Mouse (Mus musculus) left cerebral cortex, postnatal 4 days (tissue): ENCODE measurements around the gene Clmn. TPM values are rescaled to one million over a fixed set of nuclear protein-coding genes. Genes with fewer than 3 reads are reported as not detected.

Experiments used
- DNase-seq: peaks from one replicate; pipeline ENCODE4 v3.0.0-alpha.2; 2022
- intact Hi-C: fragments of 180-260 bp; cut with DNase I; formaldehyde crosslinking; loops from one replicate; pipeline ENCODE4 v1.15.1; 2025
- total RNA-seq, 2 experiments: library from RNA; stranded (reverse); gene quantifications; 2 replicates each; pipeline ENCODE4 v1.2.3; 2021

Clmn gene
- total RNA-seq = 10 to 100 TPM in 1 of 2 experiments, 1 to 10 TPM in 1; 8.3 to 10.1 TPM

DNA sequence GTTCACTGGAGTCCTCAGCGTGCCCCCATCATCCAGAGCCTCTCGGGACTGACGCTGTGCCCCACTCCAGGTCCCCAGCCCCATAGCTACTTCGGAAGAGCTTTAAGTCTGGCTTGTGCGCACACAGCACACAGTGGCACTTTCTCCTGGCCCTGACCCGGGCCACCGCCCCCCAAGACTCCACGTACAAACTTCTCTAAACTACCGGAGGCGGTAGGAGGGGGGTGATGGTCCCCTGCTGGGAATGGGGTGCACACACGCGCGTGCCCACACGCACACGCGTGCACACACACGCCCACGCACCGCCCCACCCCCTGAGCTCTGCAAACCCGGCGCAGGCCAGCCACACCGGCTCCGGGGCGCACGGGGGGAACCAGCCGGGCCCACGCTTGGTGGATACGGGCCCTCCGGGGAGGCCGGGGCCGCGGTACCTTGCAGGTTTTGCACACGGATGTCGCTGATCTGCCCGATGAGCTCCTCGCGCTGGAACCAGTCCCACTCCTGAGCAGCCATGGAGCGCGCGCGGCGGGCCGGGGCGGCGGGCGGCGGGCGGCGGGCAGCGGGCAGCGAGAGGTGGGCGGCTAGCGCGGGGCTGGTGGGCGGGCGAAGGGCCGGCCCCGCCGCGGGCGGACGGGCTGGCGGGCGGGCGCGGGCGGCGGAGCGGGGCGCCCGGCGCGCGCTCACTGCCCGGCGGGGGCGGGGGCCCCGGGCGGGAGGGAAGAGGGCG, at the start of gene Clmn:
Clmn (minus strand) TSS at position 638 of the 727 bp plus-strand sequence.
- intact Hi-C loops = no loop called here
- DNase-seq = peak; percentile 44

DNA sequence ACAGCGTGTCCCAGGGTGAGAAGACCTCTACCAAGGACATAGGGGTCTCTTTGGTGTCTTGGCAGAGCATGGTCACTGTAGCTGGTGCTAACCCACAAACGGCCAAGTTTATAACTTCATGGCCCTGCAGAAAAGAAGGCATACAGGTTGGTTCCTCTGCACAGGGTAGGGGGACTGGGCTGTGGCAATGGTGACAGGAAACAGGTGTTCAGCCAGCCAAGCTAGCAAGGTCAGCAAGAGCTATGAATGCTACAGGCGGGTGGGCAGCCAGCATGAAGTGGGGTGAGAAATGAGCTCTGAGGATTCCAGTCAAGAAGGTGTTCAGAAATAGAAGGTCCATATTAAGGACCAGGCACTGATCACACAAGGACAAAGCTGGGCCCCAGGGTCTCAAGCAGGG, 48.1 kb upstream of the Clmn start:
- intact Hi-C loops = no loop called here
- DNase-seq = no peak

DNA sequence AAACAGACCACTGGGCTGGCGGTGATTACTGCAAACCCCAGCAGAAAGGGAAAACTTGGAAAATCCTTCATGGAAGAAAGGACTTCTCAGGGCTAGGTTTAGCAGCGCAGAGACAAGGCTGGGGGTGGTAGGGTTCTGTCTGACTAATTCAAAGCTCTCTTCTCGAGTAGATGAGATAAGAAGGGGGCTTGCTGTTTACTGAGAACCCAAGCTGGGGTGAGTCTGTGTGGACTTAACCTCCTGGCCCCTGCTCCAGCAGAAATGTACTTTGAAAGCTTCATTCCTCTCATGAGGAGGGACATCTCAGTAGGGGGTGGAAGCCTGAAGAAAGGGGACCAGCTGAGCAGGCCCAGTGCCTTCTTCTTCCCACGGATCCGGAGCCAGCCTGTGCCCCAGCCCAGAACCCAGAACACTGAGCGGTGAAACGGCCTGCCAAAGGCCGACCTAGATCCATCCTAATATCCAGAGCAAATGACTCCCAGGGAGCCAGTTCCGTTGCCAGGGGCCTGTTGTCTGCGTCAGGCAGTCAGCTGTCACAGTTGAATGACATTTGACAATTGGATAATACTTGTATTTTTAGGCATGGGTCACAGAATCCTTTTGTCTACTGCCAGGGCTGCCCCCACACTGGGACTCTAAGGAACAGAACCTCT, 47.5 kb upstream of the Clmn start:
- DNase-seq = peak; percentile 42
- intact Hi-C loops = no loop called here

DNA sequence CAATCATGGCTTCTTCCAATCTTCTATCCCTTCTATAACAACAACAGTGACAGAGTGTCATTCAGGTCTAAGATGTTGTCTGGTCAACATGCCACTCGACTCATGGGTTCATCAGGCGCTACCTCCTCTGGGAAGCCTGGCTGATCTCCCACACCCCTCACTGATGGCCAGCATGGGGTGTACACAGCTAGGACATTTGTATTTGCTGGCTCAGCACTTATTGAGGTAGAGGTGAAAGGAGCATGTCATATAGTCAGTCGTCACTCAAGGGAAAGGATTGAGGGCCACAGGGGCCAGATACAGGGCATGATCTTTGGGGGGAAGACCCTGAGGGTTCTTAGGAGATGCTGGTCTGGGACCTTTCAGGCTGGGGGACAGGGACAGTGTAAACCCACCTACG, 44.9 kb upstream of the Clmn start:
- intact Hi-C loops = no loop called here

DNA sequence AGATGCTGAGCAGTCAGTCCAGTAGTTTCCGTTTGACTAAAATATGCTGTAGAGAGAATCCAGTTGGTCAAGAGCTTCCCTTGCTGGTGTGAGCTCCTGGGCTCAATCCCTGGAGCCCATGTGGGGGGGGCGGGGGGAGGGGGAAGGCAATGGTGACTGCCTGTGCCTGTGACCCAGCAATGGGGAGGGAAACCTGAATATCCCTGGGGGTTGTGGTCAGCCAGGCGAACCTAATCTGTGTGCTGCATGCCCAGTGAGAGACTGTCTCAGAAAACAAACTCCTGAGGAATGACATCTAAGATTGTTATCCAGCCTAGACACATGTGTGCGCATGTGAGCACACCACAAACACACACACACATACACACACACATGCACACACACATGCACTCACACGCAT, 44.1 kb upstream of the Clmn start:
- intact Hi-C loops = no loop called here
- DNase-seq = no peak

More for the DNA sequence above, 44.9 kb upstream of the Clmn start:
- DNase-seq = no peak

DNA sequence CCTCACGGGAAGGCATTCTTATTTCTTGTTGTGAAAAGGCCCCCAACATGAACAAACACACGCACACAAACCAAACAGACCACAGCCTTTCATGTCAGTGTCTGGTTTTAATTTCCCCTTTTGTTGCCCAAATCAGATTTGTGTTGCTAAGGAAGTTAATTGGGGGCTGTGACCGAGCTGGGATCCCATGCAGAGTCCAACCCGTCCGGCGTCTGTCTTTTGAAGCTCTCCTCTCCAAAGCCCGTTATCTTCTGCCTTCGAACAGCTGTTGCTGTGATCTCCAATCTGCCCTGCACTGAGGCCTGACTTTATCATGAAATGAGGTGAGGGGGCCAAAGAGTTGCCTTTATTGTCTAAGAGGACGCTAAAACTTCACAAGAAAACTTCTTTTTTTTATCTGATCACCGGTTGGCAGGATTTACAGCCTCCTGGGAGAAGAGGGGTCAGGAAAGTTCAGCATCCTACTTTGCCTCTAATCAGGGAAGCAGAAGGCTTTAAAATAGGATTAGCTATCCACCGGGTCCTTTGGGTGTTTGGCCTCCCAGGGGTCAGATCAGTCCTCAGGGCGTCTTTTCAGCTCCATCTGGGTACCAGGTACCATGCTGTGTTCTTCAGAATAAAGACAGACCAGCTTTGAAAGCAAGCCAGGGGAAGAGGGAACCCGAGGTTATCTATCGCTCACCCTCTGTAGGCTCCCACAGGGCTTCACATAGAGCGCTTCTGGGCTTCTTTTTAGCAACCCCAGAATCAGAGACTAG, 43.3 kb upstream of the Clmn start:
- no peak for DNase-seq
- intact Hi-C loops = no loop called here

DNA sequence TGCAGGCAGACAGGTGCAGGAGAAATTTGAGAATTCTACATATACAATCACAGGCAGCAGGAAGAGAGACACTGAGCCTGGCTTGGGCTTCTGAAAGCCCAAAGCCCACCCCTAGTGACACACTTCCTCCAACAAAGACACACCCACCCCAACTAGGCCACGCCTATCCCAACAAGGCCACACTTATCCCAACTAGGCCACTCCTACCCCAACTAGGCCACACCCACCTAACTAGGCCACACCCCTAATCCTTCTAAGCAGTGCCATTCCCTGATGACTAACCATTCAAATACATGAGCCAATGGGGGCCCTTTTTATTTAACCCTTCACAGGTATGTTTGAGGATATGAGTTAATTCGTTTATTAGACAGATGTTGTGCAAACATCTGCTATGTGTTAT, 42.3 kb upstream of the Clmn start:
- DNase-seq = no peak
- intact Hi-C loops = no loop called here

DNA sequence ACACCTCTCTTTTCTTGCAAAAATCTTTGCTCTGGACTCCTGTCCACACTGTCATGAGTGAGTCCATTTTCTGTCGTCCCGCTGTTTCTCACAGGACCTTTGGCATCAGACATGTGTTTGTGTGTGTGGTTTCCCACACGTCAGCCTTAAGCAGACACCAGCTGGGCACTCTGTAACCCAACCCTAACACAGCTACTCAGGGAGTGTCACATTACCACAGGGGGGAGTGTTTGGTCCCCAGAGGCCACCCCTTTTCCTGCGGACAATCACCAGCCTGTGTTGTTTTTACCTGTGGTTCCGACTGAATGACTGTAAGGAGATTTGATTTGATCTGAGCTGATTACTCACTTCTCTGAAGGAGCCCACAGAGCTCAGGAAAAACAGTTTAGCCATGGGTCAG, 39.3 kb upstream of the Clmn start:
- intact Hi-C loops = no loop called here
- no peak for DNase-seq

DNA sequence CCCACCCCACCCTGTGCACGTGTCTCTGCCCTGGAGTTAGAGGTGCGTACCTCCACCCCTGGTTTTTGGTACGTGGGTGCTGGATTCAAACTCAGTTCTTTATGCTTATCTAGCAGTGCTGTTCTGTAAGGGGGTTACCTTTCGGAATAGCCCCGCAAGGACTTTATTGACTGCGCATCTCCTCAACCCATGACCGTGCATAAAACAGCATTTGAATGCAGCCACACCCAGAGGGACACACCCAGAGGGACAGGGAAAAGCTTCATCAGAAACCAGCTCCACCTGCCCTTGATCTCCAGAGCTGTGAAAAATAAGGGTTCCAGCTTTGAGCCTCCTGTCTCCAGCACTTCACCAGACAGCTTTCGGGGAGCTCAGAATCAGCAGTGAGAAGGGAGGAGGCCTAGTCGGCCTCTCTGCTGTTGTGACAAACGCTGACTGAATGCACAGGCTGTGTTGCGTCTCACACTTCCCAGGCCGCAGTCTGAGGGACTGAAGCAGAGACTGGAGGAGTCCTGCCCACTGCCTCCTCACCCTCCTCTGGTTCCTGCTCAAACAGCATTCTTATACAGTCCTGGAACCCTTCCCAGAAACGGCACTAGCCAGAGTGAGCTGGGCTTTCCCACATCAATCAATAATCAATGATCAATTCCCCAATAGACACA, 37.6 kb upstream of the Clmn start:
- no peak for DNase-seq
- intact Hi-C loops = no loop called here

DNA sequence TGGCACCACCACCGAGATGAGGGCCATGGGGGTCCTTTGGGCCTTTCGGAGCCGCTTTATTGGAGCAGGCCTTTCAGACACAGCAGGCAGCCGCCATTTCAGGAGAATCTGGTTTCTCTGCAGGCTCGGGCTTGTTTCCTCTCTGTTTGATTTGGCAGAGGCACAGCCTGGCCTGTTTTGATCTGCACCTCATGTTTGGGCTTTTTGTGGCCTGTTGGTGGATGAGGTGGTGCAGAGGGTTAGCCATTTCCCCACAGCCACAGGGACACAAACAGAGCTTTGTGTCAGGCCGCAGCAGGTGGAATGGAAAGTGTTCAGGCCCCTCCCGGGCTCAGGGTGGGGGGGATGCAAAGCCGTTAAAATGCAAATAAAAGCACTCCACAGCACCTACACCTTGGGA, 36.4 kb upstream of the Clmn start:
- intact Hi-C loops = no loop called here
- no peak for DNase-seq

DNA sequence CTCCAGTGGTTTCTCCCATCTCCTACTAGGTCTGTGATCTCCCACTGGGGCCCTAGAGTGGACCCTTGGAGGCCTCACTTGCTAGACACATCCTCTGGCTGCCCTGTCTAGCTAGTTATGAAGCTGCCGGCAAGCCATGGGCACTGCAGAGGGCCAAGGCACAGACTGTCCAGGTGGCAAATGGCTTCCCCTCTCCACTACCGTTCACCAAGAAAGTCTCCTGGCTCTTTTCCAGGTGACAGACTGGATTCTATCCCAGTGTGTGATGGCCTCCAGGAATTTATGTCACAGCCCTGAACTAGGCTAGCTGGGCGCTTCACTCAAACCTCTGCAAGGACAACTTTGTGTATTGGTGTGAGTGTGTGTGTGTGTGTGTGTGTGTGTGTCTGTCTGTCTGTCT, 35.0 kb upstream of the Clmn start:
- intact Hi-C loops = no loop called here
- DNase-seq = peak; percentile 60

DNA sequence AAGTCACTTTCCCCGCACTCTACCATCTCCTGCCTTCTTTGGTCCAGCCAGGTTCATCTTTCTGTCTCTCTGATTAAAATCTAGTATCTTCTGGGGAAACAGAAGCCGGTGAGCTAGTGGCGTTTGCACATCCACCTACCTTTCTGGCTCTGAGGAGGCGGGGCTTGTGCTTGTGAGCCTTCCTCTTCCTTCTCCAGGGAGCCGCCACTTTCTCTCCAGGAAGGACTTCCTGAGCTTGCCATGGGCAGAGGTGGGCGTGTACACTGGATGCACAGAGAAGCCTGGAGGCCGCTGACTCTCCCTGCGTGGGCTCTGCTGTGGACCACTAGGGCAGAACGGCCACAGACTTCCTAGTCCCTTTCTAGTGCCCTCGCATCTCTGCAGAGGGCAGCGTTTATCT, 34.3 kb upstream of the Clmn start:
- DNase-seq = no peak
- intact Hi-C loops = no loop called here

DNA sequence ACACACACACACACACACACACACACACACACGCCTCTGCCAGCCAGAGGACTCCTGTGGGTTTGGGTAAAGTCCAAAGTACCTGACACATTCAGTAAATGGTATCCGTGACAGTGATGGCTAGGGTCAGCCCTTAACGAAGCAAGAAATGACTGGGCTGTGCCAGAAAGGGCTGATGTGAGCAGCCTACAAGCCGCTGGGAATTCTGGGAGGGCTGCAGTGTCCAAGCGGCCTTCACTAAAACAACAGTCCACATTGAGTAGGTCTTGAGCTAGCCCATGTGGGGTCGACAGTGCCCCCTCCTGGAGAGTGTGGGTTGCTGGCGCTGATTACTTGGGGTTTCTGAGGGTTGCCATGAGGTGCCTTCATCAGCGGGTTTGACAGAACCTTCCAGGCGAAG, 33.8 kb upstream of the Clmn start:
- DNase-seq = no peak
- intact Hi-C loops = no loop called here

DNA sequence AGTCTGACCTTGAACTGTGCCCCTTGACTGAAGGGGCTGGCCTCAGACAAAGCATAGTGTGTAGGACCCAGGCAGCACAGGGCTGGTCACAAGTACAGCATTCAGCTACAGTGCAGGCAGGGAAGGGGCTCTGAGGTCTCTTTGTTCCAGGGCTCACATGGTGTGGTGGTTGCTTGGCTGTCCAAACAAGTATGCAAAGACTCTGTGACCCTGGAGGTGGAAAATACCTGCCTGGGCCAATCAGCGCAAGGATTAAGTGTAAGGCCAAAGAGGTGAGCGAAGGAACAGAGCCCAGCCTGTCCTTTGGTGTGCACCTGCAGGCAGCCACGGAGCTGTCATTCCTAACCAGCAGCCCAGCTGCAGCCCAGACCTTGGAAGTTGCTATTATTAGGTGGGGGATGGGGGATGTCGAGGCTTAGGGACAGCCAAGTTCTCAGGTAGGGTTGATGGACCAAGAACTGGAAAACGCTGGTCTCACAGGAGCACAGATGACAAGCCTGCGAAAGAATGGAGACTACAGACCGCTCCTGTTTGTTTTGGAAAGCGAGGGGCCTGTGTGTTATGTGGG, 32.3 kb upstream of the Clmn start:
- intact Hi-C loops = no loop called here
- no peak for DNase-seq

DNA sequence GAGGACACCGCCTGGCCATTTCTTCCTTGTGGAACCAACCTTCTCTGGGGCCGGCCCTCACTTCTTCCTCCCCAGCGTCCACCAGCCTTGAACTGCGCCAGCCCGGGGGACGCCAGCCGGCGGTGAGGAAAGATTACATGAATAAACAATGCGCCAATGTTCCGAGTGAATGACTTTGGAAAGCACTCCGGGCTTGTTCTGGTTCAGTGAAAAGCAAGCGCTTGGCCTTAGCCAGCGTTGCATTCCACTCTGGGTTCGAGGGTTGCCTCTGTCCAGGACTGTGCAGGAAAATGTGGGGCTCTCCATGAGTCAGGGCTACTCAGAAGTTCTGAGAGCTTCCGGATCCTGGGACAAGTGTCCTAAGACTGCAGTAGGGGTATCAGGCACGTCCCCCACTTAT, 31.8 kb upstream of the Clmn start:
- intact Hi-C loops = no loop called here
- DNase-seq = peak; percentile 44

DNA sequence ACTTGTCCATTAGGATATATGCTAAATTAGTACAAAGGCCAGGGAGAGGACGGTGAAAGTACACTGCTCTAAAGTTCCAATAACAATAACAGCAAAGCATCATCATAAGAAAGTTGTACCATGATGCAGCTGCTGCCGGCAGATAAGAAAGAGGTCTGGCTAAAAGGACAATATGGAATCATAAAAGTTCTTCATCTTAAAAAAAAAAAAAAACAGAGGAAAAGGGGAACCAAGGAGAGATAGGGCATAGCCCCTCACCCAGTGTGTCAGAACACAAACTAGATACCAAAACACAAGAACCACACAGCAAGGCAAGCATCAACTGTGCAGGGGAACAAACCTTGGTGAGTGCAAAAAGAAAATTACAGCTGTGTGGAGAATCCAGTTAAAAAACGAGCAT, 27.4 kb upstream of the Clmn start:
- no peak for DNase-seq
- intact Hi-C loops = no loop called here

DNA sequence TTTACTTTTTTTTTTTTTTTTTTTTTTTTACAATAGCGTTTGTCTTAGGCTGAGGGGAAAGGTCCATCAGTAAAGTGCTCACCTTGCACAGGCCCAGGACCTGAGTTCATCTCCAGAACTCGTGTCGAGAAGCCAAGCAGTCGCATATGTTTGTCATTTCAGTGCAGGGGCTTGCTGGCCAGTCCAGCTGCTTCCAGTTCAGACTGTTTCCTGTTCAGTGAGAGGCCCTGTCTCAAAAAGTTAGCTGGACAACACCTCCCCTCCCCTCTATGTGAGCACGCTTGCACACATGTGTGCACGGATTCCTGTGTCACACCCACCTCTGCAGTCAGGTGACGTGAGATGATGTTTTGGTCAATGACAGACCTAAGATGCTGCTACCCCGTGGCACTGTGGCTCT, 25.2 kb upstream of the Clmn start:
- intact Hi-C loops = no loop called here

DNA sequence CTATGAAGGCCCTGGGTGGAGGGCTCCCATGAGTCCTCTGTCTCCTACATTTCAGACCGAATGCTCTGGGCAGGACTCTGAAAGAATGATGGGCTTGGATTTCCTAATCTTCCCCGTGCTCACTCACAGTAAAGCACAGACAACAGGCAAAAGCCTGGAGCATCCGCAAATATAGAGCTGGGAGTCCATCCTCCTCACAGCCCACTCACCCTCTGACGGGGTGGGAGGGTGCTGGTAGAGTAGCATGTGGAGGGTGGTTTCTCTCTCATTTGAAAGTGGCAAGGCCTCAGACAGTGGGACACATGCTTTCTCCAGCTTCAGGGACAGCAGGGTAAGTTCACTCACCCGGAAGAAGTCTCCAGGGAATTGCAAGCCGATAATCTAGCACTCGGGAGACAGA, 21.2 kb upstream of the Clmn start:
- DNase-seq = no peak
- intact Hi-C loops = no loop called here

More for the DNA sequence above, 25.2 kb upstream of the Clmn start:
- DNase-seq = no peak

DNA sequence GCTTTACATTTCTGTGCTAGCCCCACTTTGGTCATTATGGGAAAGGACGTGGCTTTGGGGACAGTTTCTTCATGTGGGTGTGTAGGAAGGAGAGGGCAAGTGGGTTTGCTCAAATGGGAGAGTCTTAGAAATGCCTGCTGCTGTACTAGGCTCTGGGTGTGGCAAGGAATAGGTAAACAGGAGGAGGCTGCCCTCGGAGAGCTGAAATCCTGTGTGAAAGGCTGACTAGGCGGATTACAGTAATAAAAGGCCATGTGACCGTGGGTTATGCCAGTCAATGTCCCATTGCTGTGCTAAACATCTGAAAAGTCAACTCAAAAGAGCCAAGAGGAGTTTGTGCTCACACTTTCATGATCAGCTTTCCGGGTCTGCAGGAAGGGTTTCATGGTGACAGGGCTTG, 17.7 kb upstream of the Clmn start:
- intact Hi-C loops = no loop called here
- DNase-seq = no peak

DNA sequence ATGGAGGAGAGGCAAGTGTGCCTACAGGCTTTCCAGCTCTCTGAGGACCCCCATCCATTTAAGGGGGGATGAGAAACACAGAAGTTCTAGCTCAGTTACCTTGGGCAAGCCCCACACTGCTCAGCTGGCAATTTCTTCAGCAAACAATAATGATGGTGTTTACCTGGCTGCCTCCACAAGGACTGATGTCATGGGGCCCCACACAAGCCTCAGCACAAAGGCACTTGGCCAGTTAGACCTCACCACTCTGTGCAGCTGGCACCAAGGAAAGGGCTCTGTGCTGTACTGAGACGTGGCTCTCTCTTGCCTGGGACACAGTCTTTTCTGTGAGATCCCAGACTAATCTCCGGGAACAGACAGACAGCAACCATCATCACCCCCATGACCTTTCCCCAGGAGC, 17.2 kb upstream of the Clmn start:
- no peak for DNase-seq
- intact Hi-C loops = no loop called here

DNA sequence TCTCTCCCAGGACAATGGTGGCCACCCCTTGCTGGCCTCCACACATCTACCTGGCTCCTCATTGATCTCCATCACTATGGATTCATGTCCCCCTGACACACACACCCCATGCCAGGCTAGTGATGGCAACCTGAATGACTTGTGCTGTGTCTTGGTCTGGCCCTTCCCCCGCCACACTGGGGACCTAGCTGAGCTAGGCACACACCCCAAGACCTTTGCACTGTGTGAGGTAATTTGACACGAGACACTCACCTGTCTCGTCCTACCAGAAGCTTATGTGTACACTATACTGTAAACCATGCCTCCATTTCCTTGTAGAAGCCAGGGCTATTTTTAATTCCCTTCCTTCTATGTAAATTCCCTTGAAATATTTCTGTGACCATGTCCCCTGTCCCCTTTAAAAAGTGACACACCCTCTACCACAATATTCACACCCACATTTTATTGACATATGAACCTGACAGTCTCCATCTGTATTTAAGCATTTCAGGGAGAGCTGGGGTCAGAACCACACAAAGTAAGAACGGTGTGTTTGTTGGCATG, 16.7 kb upstream of the Clmn start:
- DNase-seq = no peak
- intact Hi-C loops = no loop called here
